Mouse (Mus musculus) frontal cortex, postnatal 25 days (tissue): ENCODE measurements around the gene Cabp2.
A peak's percentile ranks its signal among the peaks of the same experiment; 100 is the strongest.
"Not testable (repeated sequence)": the region's sequence is repeated elsewhere in the genome, so short reads cannot be mapped to it uniquely, and the experiment has no call there.

Source experiments
- DNase-seq, 2 experiments: peaks; one replicate each; pipeline ENCODE4 v3.0.0; 2022; ENCODE audit warnings: low spot score in 2 of 2

Gene Cabp2

DNA sequence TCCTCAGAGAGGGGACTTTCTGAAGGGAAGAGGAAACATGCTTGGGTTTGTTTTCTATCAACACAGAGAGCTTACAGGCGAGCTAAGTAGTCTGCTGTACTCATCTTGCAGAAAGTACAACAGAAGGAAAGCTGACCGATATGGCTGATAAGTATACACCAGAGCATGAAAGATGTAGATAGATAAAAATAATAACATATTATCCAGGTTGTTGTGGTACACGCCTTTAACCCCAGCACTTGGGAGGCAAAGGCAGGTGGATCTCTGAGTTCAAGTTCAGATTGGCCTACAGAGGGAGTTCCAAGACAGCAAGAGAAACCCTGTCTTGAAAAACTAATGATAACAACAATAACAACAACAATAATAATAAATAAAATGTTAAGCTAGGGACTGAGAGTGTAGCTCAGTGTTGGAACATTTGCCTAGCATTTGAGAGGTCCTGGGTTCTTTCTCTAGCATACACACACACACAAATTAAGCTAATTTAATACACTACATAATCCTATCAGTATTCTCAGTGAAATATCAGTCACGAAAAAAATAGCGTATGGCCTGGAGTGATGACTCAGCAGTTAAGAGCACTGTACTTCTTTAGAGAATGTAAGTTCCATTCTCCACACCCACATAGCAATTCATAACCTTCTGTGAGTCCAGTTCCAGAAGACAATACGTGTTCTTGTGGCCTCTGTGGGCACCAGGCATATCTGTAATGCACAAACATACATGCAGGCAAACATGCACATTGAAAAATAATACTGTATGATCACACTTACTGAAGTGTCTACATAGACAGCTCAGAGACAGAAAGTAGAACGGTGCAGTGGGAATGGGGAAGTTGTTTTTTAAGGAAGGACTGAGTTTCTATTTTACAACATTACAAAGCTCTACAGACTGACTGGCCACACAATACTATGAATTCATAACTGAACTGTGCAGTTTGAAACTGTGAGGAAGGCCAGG is 41.3 kb downstream of the Cabp2 start:
- DNase-seq, result no peak

DNA sequence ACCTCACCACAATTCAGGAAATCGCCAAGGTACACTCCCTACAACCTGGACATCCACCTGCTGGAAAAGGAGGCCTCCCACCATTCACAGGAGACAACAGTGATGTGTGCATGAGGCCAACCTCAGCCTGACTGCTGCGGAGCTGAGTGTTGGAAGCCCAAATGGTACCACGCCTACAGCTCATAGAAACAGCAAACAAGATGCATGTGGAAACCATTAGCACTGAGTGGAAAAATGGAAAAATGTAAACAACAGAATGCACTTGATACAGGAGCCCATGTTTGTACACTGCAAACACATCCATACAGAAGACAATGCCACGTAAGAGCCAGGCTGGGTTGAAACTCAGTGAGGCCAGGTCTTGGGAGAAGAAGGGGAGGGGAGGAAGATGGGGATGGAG is 43.1 kb downstream of the Cabp2 start:
- no peak for DNase-seq

DNA sequence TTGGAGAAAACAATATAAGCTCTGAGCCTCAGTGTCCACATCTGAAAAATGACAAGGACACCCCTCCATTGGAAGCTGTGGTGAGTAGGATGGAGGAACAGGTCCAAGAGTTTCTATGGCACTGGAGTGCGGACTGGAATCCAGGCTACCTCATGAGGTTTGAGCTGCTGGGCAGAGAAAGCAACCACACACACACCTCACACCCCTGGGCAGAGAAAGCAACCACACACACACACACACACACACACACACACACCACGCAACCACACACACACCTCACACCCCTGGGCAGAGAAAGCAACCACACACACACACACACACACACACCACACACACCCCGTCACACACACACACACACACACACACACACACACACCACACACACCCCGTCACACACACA is 43.9 kb downstream of the Cabp2 start:
- not testable (repeated sequence) for DNase-seq

DNA sequence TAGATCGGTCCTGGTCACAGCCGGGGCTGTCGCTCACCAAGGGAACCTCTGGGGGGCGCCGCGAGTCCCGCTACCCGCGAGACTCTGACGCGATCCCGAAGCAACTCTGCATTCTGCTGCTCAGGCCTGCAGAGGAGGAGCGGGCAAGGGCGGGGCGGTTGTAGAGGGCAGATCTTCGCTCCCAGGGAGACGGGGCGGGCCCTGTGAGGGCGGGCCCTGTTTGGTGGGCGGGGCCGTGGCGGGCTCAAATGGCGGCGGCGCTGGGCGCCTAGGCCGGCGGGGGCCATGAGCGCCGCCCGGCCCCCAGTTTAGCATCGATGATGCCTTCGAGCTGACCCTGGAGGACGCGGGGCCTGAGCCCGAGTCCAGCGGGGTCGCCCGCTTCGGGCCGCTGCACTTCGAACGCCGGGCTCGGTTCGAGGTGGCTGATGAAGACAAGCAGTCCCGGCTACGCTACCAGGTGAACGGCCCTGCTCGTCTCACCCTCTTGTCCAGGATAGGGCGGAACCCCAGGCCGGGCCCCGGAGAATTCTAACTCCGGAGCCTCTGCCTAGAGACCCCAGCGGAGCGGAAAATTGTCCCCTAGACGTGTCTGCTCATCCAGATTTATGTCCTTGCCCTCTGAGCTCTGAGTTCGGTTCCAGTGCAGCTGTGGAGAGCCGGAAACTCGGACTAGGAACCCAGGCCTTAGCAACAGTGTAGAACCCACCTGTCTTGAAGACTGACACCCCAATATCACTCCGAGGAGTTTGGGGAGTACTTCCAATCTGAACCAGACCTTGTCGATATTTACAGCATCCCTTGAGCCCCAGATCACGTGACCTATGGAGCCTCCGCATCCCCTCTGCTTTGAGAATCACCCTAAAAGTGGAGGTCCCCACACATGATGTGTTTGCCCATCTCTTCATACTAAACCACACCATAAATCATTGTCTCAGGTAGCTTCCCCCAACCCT is 44.6 kb downstream of the Cabp2 start, which contains the start of gene Aip:
TSS of gene Aip (minus strand) at position 118 of the 956 bp plus-strand sequence.
- DNase-seq, result peak; percentile 93 to 97

DNA sequence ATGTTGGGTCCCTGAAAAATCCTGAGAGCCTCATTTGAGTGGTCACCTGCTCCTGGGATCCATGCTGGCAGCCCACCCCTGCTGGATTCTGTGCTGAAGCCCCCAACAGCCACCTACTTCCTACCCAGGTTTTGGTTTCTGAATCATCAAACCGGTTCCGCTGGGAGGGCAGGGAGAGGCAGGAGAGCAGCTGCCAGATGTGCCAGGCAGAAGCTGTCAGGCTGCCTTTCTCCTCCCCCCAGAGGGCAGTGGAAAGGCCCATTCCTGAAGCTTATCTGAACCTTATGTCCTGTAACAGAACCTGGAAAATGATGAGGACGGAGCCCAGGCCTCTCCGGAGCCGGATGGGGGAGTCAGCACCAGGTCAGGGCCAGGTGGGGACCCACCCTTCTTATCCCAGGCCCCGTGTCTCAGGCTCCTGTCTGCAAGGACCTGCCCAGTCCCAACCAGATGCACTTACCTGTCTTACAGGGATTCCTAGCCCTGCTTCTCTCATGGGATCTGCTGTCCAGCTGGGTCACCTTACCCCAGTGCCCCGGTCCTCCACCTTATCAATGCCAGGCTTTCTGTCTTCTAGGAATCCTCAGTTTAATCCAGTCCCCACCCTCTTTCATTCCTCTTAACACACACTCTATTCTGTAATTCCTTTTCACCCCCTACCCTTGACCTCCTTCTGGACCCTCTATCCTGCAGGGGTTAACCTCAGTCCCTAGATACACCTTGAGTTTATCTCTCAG is 45.5 kb downstream of the Cabp2 start:
- DNase-seq, result no peak

DNA sequence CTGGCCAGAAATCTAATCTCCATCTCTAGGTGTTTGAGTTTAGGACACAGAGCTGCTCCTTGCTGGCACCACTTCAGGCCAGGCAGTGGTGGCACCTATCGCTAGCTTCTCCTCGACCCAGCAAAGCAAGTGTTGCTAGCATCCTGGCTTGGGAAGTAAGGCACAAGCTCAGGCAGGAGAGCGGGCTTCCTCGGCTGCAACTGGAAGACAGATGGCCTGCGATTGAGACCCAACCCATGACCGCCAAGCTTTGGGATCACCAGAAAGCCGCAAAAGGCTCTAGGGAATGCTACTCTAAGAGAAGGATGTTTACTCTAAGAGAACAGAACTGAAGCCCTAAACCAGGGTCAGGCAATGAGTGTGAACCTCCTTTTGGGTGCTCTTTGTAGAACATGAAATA is 48.1 kb downstream of the Cabp2 start:
- no peak for DNase-seq

DNA sequence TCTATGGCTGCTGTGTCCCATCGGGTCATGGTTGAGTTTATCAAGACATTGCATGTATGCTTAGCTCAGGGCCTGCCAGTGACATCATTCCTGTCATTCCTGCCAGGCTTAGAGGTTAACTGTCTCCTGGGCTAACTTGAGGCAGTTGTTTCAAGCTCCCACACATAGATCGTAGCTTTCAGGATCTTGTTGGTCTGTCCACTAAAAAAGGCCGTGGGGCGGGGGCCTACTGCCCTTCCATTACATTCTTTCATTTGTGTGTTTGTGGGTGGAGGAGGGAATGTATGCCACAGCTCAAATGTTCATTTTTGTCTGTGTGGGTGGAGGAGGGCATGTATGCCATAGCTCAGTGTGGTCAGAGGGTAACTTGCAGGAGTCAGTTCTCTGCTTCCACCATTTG is 48.7 kb downstream of the Cabp2 start:
- no peak for DNase-seq

DNA sequence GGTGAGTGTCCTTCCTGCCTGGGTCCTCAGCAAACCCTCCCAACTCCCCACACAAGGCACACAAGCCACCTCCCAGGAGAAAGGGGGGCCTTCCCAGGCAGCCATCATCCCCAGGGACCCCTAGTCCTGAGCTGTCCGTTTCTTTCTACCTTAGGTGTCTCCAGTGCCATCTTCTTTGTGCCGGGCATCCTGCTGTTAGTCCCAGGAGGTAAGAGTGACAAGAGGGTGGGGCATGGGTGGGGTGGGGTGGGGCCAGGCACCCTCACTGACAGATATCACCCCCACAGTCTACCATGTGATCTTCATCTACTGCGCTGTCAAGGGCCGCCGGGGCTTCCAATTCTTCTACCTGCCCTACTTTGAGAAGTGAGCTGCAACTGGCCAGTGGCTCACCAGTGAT is 49.7 kb downstream of the Cabp2 start:
- no peak for DNase-seq

DNA sequence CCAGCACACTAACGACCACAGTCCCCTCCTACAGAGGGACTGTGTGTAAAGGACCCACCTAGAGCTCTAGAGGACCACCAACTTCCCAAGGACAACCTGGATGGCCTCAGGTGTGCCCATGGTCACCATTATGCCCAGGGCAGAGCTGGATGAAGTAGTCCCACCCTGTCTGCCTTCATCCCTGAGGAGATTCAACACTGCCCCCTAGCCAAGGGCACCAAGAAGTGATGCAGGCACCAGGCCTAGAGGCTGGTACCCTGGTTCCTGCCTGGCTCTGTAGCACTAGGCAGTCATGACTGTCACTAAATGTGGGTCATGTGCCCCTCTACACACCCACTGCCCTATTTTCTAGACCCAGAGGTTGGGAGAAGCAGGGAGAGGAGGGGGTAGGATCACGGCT is 50.4 kb downstream of the Cabp2 start:
- no peak for DNase-seq

DNA sequence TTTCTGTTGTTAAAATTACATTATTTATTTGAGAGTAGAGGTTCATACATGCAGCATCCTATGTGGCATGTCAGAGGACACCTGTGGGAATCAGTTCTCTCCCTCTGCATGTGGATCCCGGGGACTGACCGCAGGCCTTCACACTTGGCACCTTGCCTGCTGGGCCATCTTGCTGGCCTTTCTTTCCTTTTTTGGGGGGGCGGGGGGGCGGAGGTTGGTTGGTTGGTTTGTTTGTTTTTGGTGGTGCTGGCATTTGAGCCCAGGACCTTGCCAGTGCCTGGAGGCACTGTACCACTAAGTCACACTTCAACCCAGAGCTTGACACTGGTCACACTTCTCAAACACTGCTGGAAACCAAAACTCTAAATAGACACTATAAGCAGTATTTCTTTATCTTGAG is 53.0 kb downstream of the Cabp2 start:
- DNase-seq, result no peak

DNA sequence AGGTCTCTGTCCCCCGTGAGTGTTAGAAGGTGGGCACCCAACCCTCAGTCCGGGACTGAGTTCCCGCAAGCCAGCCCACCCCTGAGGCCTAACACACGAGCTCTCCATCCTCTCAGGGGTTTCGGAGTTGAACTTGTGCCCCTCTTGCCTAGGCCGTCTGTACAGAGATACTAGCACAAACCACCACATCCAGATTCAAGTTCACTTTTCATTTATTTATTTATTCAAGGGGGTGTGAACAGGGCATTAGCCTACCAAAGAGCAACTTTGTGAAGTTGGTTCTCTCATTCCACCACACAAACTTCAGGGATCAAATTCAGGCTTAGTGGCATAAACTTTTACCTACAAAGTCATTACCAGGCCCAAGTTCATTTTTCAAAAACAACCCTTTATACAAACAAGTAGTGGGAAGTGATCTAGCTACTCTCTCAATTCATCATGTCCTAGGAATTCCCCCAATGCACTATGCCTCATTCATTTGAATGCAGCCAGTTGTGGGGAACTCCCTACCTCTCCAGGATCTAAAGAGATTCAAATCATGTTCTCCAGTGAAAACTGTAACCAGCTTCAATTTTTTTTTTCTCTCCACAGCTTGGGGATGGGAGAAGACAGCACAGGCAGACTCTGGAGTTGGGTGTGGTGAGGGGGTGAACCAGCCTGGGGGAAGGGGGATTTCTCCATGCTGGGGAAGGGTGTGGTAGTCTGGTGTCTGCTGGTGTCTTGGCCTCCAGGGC is 54.0 kb downstream of the Cabp2 start:
- not testable (repeated sequence) for DNase-seq

DNA sequence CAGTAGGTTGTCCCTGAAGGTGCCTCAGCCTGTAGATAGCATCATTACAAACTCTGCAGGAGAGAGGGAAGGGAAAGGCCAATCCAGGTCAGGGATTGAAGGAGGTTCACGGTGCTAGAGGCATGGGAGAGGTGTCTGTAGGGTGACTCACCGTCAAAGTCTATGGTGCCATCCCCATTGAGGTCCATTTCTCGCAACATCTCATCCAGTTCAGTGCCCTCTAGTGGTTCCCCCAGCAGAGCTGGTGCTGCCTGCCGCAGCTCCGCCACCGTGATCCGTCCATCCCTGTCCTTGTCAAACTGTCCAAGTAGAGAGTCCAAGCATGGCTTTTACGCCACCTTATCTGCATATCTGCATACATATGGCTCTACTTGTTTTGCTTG is 54.6 kb downstream of the Cabp2 start:
- not testable (repeated sequence) for DNase-seq

DNA sequence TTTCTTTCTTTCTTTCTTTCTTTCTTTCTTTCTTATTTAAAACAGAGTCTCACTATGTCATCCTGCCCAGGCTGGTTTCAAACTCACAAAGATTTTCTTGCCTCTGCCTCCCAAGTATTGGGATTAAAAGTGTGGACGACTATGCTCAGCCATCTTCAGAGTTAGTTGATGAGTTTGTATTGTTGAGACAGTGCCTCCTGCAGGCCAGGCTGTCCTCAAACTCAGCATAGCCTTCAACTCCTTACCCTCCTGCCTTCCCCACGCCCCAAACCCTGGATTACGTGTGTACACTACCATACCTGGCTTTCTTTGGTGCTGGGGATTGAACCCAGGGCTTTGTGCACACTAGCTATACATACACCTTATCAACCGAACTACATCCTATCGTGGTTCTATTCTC is 55.1 kb downstream of the Cabp2 start:
- no peak for DNase-seq
